Mouse (Mus musculus) small intestine, adult 2 months (tissue): ENCODE data around the gene Plxnc1.

ENCODE experiments used
- CTCF ChIP-seq: fragments of 200-500 bp; IDR thresholded peaks from 2 replicates; pipeline ENCODE4 v1.5.1; 2012; ENCODE audit warnings: low read depth, mild to moderate bottlenecking, control low read depth, inconsistent platforms, low read length, moderate library complexity, mixed read lengths; ENCODE audit not compliant: insufficient replicate concordance, insufficient read length; ENCODE audit errors: extremely low read depth
- POLR2A ChIP-seq: fragments of 200-500 bp; IDR thresholded peaks from 2 replicates; pipeline ENCODE4 v1.6.1; 2012; ENCODE audit warnings: low read depth, mild to moderate bottlenecking, control low read depth, inconsistent platforms, low read length, moderate library complexity

DNA sequence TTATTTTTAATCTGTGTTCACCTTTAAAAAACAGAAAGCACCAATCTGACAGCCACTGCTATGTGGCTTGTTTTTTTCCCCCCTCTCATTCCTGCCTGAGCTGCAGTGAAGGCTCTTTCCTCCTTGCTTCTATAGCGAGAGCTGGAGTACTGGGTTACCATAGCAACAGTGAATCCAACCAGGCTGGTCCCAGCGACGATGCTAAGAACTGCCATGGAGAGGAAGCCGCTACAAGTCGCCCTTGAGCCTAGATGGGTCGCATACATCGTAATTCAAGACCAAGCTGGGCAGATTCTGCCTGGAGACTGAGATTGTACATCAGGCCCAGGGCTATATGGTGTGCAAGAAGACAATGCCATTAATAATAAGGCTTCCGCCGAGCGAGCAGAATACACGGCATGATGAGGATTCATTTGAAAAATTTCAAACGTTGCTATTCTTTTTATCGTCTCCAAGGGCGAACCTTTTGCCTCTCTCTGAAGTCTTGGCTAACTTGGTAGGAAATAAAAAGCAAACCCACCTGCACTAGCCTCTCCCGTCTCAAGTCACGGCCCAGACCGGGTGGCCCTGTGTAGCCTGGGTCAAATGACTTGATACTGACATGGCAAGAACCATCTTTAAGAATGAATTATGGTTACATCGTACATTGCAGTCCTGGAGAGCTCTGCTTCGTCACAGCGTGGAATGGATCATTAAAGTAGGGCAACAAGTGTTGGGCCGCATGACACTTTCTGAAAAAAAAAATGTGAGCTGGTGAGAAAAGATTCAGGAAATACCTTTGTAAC lies 38.8 kb downstream of the Plxnc1 start:
- TF ChIP-seq POLR2A (no peak), CTCF (no peak)
